In genomic region chr10:3891381-3892263, GRCm38 (mm10) we compare ENCODE assay signal across 10 mouse cellular contexts.
DNase-seq lines count a peak whose midpoint lies in the region; ATAC-seq lines count a peak whose summit lies in the region.
"Had no signal": no experiment of that assay in that cellular context is flagged by ENCODE, and none has a peak within 500 bp of the region (broad histone marks: within the 10 kb centered on the region; RNA-seq: fewer than 3 reads in every experiment).

No protein-coding gene starts in this region.

- no peak overlapping the region for H3K4me2 ChIP-seq in kidney, embryonic 14.5 days (replicated peaks; ENCODE audit: low read depth, low read length)
- H3K4me2 ChIP-seq in midbrain, embryonic 16.5 days (ENCODE audit: low read length) = no peak overlapping the region

- H3K27me3 ChIP-seq in kidney, embryonic 14.5 days (ENCODE audit: control insufficient read depth, insufficient read depth, low read length) = no peaks in the 10 kb centered on the region
- no peaks in the 10 kb centered on the region for H3K27me3 ChIP-seq in hindbrain, embryonic 10.5 days (ENCODE audit: insufficient read depth, poor library complexity, severe bottlenecking)
- H3K27me3 ChIP-seq in midbrain, embryonic 16.5 days (ENCODE audit: control insufficient read depth, insufficient read depth, low read depth, low read length) = no peaks in the 10 kb centered on the region

- H3K9me3 ChIP-seq in kidney, embryonic 14.5 days (ENCODE audit: control insufficient read depth, low read length) = no peaks in the 10 kb centered on the region
- H3K9me3 ChIP-seq in hindbrain, embryonic 10.5 days = no peaks in the 10 kb centered on the region
- no peaks in the 10 kb centered on the region for H3K9me3 ChIP-seq in midbrain, embryonic 16.5 days (replicated peaks; ENCODE audit: control insufficient read depth, low read length, poor library complexity, severe bottlenecking)

- ATAC-seq in kidney, embryonic 14.5 days (ENCODE audit: low FRiP score, low TSS enrichment) = peak; percentile 51; the same call in 1 of the 2 replicates
- peak; percentile 61; the same call in 1 of the 2 replicates for ATAC-seq in midbrain, embryonic 16.5 days
- ATAC-seq in activated CD4-positive, CD25-positive, alpha-beta regulatory T cell, adult 4 months = no peak

- 40% methylated on average over 3 of the region's 3 CpGs for WGBS in kidney, embryonic 14.5 days
- 36% methylated on average over 3 of the region's 3 CpGs for WGBS in hindbrain, embryonic 10.5 days
- 30% methylated on average over 3 of the region's 3 CpGs for WGBS in midbrain, embryonic 16.5 days

- no peak for DNase-seq in kidney, adult 11 months
- peak; percentile 74 for DNase-seq in embryo, embryonic 10 days (ENCODE audit: low spot score)
- peak; percentile 51 for DNase-seq in hindbrain, embryonic 10.5 days (ENCODE audit: low spot score)
- no peak for DNase-seq in frontal cortex, postnatal 25 days (ENCODE audit: low spot score in 2 of 2)
- DNase-seq in right cerebral cortex, postnatal 36 days (ENCODE audit: low spot score in 2 of 2) = no peak
- DNase-seq: gastrocnemius, postnatal 25 days; left cerebral cortex, postnatal 4 days had no signal

- peak overlapping the region; percentile 71 for H3K27ac ChIP-seq in kidney, embryonic 14.5 days (ENCODE audit: low read depth, low read length)
- peak overlapping the region; percentile 69 for H3K27ac ChIP-seq in hindbrain, embryonic 10.5 days
- no peak overlapping the region; the same call in 1 of the 2 replicates for H3K27ac ChIP-seq in midbrain, embryonic 16.5 days (ENCODE audit: low read length)

- H3K4me1 ChIP-seq in kidney, embryonic 14.5 days (ENCODE audit: control insufficient read depth, insufficient read depth, low read length) = peaks cover 16% of the 10 kb centered on the region
- H3K4me1 ChIP-seq in hindbrain, embryonic 10.5 days (replicated peaks) = peaks cover 42% of the 10 kb centered on the region
- H3K4me1 ChIP-seq in midbrain, embryonic 16.5 days (ENCODE audit: control insufficient read depth, insufficient read depth, low read length) = peaks cover 5% of the 10 kb centered on the region; the same call in 1 of the 2 replicates

- no peak overlapping the region for H3K9ac ChIP-seq in kidney, embryonic 14.5 days (ENCODE audit: low read depth, low read length)
- no peak overlapping the region for H3K9ac ChIP-seq in midbrain, embryonic 16.5 days (ENCODE audit: low read depth, low read length)

- H3K4me3 ChIP-seq in kidney, embryonic 14.5 days (ENCODE audit: low read length) = no peak overlapping the region
- H3K4me3 ChIP-seq in hindbrain, embryonic 10.5 days = no peak overlapping the region; the same call in 1 of the 2 replicates
- no peak overlapping the region for H3K4me3 ChIP-seq in midbrain, embryonic 16.5 days (ENCODE audit: low read depth, low read length)

- H3K36me3 ChIP-seq in kidney, embryonic 14.5 days (ENCODE audit: control insufficient read depth, insufficient read depth, low read length) = no peaks in the 10 kb centered on the region
- H3K36me3 ChIP-seq in hindbrain, embryonic 10.5 days = no peaks in the 10 kb centered on the region
- H3K36me3 ChIP-seq in midbrain, embryonic 16.5 days (ENCODE audit: control insufficient read depth, insufficient read depth, low read length) = no peaks in the 10 kb centered on the region

Comparison
In these comparisons a context has a peak if more than half of its experiments do, and no peak if none do; other contexts are left out.
1. DNase-seq: peak in embryo, embryonic 10 days (single experiment) and hindbrain, embryonic 10.5 days (single experiment); none in kidney, adult 11 months (single experiment), frontal cortex, postnatal 25 days (0 of 2) and right cerebral cortex, postnatal 36 days (0 of 2).